In genomic region chr8:120599504-120599903, GRCm38 (mm10) we compare ENCODE assay signal across 8 mouse cellular contexts. TPM values are rescaled to one million over a fixed set of nuclear protein-coding genes. Genes with fewer than 3 reads are reported as not detected.
DNase-seq lines count a peak whose midpoint lies in the region; ATAC-seq and TF ChIP-seq lines count a peak whose summit lies in the region.

No protein-coding gene starts in this region.

- TF ChIP-seq CTCF in G1E (IDR thresholded peaks at IDR 0.05; ENCODE audit: low read depth, low read length) = peak; percentile 83
- peak; percentile 80 for TF ChIP-seq CTCF in cerebellum, adult 2 months (IDR thresholded peaks at IDR 0.05; ENCODE audit: borderline replicate concordance, insufficient read depth, low read depth, low read length)

- H3K36me3 ChIP-seq in G1E (replicated peaks) = no peaks in the 10 kb centered on the region
- H3K36me3 ChIP-seq in lung, embryonic 16.5 days (ENCODE audit: control insufficient read depth, insufficient read depth, low read length) = no peaks in the 10 kb centered on the region

- peak; percentile 88 to 89 for DNase-seq in B cell, adult 2 months
- DNase-seq in G1E (ENCODE audit: low spot score) = peak; percentile 35
- DNase-seq in cerebellum, adult 2 months = peak; percentile 76 to 85
- peak; percentile 71 to 80 for DNase-seq in frontal cortex, postnatal 36 days (ENCODE audit: low spot score in 2 of 2)
- peak; percentile 57 for DNase-seq in large intestine, adult 2 months (ENCODE audit: low read depth, low spot score)
- DNase-seq in right cerebral cortex, postnatal 4 days = peak; percentile 85
- peak; percentile 61 to 88 for DNase-seq in urinary bladder, postnatal 4 days (ENCODE audit: low spot score in 2 of 2)

- H3K4me1 ChIP-seq in G1E (ENCODE audit: insufficient read depth, low read depth, low read length) = 0 out of 2 replicates have a peak, but pooled peaks cover 3% of the 10 kb centered on the region
- peaks cover 5% of the 10 kb centered on the region; the same call in 1 of the 2 replicates for H3K4me1 ChIP-seq in cerebellum, adult 2 months (ENCODE audit: control insufficient read depth, insufficient read depth, low read length)
- peaks cover 7% of the 10 kb centered on the region for H3K4me1 ChIP-seq in lung, embryonic 16.5 days (replicated peaks; ENCODE audit: control insufficient read depth, insufficient read depth, low read length)

- no peak overlapping the region for H3K9ac ChIP-seq in lung, embryonic 16.5 days (ENCODE audit: low read length)

- H3K9me3 ChIP-seq in G1E (replicated peaks) = peaks cover 6% of the 10 kb centered on the region
- 0 out of 2 replicates have a peak, but pooled peaks cover 2% of the 10 kb centered on the region for H3K9me3 ChIP-seq in lung, embryonic 16.5 days (ENCODE audit: control insufficient read depth, low read length)

- TF ChIP-seq POLR2A in cerebellum, adult 2 months (IDR thresholded peaks at IDR 0.05; ENCODE audit: borderline replicate concordance, insufficient read depth, low read length) = no peak

- no peak for ATAC-seq in G1E (ENCODE audit: extremely low read depth, insufficient number of reproducible peaks, low FRiP score, poor library complexity, severe bottlenecking)
- peak; percentile 24; the same call in 1 of the 2 replicates for ATAC-seq in lung, embryonic 16.5 days (ENCODE audit: low read depth)

- no peak overlapping the region for H3K4me2 ChIP-seq in lung, embryonic 16.5 days (ENCODE audit: low read depth, low read length)

- H3K27ac ChIP-seq in cerebellum, adult 2 months (ENCODE audit: insufficient read depth, low read length) = no peak overlapping the region
- no peak overlapping the region for H3K27ac ChIP-seq in lung, embryonic 16.5 days (ENCODE audit: low read length)

- 48% methylated on average over 7 of the region's 7 CpGs for WGBS in cerebellum, adult 2 months
- 25% methylated on average over 7 of the region's 7 CpGs for WGBS in large intestine, adult 2 months
- 48% methylated on average over 7 of the region's 7 CpGs for WGBS in lung, embryonic 16.5 days

- peaks cover 25% of the 10 kb centered on the region for H3K27me3 ChIP-seq in G1E (ENCODE audit: insufficient read depth, low read length)
- no peaks in the 10 kb centered on the region for H3K27me3 ChIP-seq in cerebellum, adult 2 months (ENCODE audit: control insufficient read depth, insufficient read depth, low read length)
- H3K27me3 ChIP-seq in lung, embryonic 16.5 days (ENCODE audit: control insufficient read depth, insufficient read depth, low read depth, low read length) = no peaks in the 10 kb centered on the region

- H3K4me3 ChIP-seq in G1E (ENCODE audit: low read depth, low read length) = no peak overlapping the region
- H3K4me3 ChIP-seq in cerebellum, adult 2 months (replicated peaks; ENCODE audit: insufficient read depth, low read depth, low read length) = no peak overlapping the region
- H3K4me3 ChIP-seq in lung, embryonic 16.5 days (ENCODE audit: low read length) = no peak overlapping the region

RNA-seq across cellular contexts. Expression of gene Gins2, which starts 10.4 kb away (rescaled TPM):
- total RNA-seq in G1E (2014; fragmentation: Nextera tagmentation) = 34.6 and 43.9 TPM in 2 replicates
- total RNA-seq in G1E (2017) = 11.3 and 27.9 TPM in 2 replicates
- polyA plus RNA-seq in G1E (2012) = 49.8 and 83.4 TPM in 2 replicates
- 2.1 and 2.5 TPM in 2 replicates for polyA plus RNA-seq in cerebellum, adult 2 months (2012; rRNA removed)
- 29.8 and 31.0 TPM in 2 replicates for polyA plus RNA-seq in large intestine, adult 2 months (2012; rRNA removed)
- 90.8 and 99.5 TPM in 2 replicates for polyA plus RNA-seq in lung, embryonic 16.5 days (2015; fragmentation: Nextera tagmentation; extraction: Ambion mirVana)

RNA-seq across cellular contexts. Expression of gene 1190005I06Rik, which starts 47.9 kb away (rescaled TPM):
- total RNA-seq in G1E (2014; fragmentation: Nextera tagmentation) = not detected in 2 replicates
- total RNA-seq in G1E (2017) = 0.71 TPM in 1 of 2 replicates, not detected in the other
- 0.10 and 0.26 TPM in 2 replicates for polyA plus RNA-seq in G1E (2012)
- polyA plus RNA-seq in cerebellum, adult 2 months (2012; rRNA removed) = 8.1 and 8.2 TPM in 2 replicates
- polyA plus RNA-seq in large intestine, adult 2 months (2012; rRNA removed) = 2.6 TPM in 2 replicates
- 4.5 and 5.4 TPM in 2 replicates for polyA plus RNA-seq in lung, embryonic 16.5 days (2015; fragmentation: Nextera tagmentation; extraction: Ambion mirVana)

Comparison
In these comparisons a context has a peak if more than half of its experiments do, and no peak if none do; other contexts are left out.
1. DNase-seq: peak in every context shown above with its lines; median percentile 88 in B cell, adult 2 months; 85 in right cerebral cortex, postnatal 4 days; 80 in cerebellum, adult 2 months; 76 in frontal cortex, postnatal 36 days; 74 in urinary bladder, postnatal 4 days; 57 in large intestine, adult 2 months; 35 in G1E.